ENCODE assay signal across 8 mouse cellular contexts in the genomic region with DNA sequence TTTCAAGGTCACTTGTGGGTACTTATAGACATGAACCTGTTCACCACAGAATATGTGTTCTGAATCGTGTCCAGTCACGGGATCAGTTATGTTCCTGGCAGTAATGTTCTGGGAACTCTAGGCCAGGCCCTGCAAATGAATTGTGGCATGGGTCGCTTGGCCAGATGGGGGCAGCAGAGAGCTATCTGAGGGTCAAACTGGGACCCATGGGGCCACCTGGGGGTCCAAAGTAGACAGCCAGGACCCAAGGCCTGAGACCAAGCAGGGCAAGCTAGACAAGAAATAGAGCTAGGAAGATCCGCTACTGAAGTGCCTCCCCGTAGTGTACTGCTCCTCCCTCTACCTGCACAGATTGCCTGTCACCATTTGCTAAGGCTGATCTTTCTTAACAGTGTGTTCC.
DNase-seq lines count a peak whose midpoint lies in the region; ATAC-seq lines count a peak whose summit lies in the region.

No protein-coding gene starts in this region.

- WGBS in forebrain, embryonic 11.5 days = 30% methylated on average over 5 of the region's 5 CpGs
- WGBS in forebrain, embryonic 16.5 days = 35% methylated on average over 5 of the region's 5 CpGs
- 40% methylated on average over 5 of the region's 5 CpGs for WGBS in neural tube, embryonic 11.5 days

- intact Hi-C loops in heart, postnatal 14 days (cut with DNase I) = loop anchor here (5.0 kb wide), 2 partner anchors 150 to 670 kb away; a partner anchor contains a TSS
- intact Hi-C loops in left cerebral cortex, postnatal 36 days (cut with DNase I) = loop anchor here (5.0 kb wide), 1 partner anchor 670 kb away; a partner anchor contains a TSS

- no peak overlapping the region for H3K4me3 ChIP-seq in forebrain, embryonic 11.5 days (ENCODE audit: low read depth, low read length)
- no peak overlapping the region for H3K4me3 ChIP-seq in forebrain, embryonic 16.5 days (replicated peaks; ENCODE audit: low read length)
- H3K4me3 ChIP-seq in neural tube, embryonic 11.5 days (ENCODE audit: low read depth, low read length) = no peak overlapping the region

- H3K27ac ChIP-seq in forebrain, embryonic 11.5 days (ENCODE audit: low read depth, low read length) = no peak overlapping the region
- H3K27ac ChIP-seq in forebrain, embryonic 16.5 days (ENCODE audit: low read length) = no peak overlapping the region
- H3K27ac ChIP-seq in neural tube, embryonic 11.5 days (ENCODE audit: low read depth, low read length) = no peak overlapping the region

- no peak overlapping the region for H3K9ac ChIP-seq in forebrain, embryonic 11.5 days (ENCODE audit: low read length)
- H3K9ac ChIP-seq in forebrain, embryonic 16.5 days (replicated peaks; ENCODE audit: low read depth, low read length) = no peak overlapping the region
- no peak overlapping the region for H3K9ac ChIP-seq in neural tube, embryonic 11.5 days (ENCODE audit: low read length)

- no peak overlapping the region for H3K4me2 ChIP-seq in forebrain, embryonic 11.5 days (ENCODE audit: low read depth, low read length, severe bottlenecking)
- H3K4me2 ChIP-seq in forebrain, embryonic 16.5 days (ENCODE audit: low read length) = no peak overlapping the region
- H3K4me2 ChIP-seq in neural tube, embryonic 11.5 days (ENCODE audit: low read depth) = no peak overlapping the region

- H3K36me3 ChIP-seq in forebrain, embryonic 11.5 days (ENCODE audit: control insufficient read depth, insufficient read depth, low read length) = no peaks in the 10 kb centered on the region
- H3K36me3 ChIP-seq in forebrain, embryonic 16.5 days (ENCODE audit: control insufficient read depth, insufficient read depth) = no peaks in the 10 kb centered on the region
- H3K36me3 ChIP-seq in neural tube, embryonic 11.5 days (ENCODE audit: control insufficient read depth, insufficient read depth, low read length) = no peaks in the 10 kb centered on the region

- H3K9me3 ChIP-seq in forebrain, embryonic 11.5 days (ENCODE audit: control insufficient read depth, low read length) = no peaks in the 10 kb centered on the region
- H3K9me3 ChIP-seq in forebrain, embryonic 16.5 days (ENCODE audit: control insufficient read depth, low read length) = no peaks in the 10 kb centered on the region
- H3K9me3 ChIP-seq in neural tube, embryonic 11.5 days (ENCODE audit: control insufficient read depth, low read length) = no peaks in the 10 kb centered on the region

- peak; percentile 58 for ATAC-seq in forebrain, embryonic 11.5 days (replicated peaks; ENCODE audit: low FRiP score)
- ATAC-seq in forebrain, embryonic 16.5 days = no peak
- ATAC-seq in neural tube, embryonic 11.5 days (ENCODE audit: insufficient read depth, low FRiP score, low TSS enrichment) = peak; percentile 23; the same call in 1 of the 2 replicates

- no peaks in the 10 kb centered on the region for H3K4me1 ChIP-seq in forebrain, embryonic 11.5 days (replicated peaks; ENCODE audit: control insufficient read depth, insufficient read depth, low read length)
- peaks cover 6% of the 10 kb centered on the region for H3K4me1 ChIP-seq in forebrain, embryonic 16.5 days (replicated peaks; ENCODE audit: control insufficient read depth, insufficient read depth, low read length)
- no peaks in the 10 kb centered on the region for H3K4me1 ChIP-seq in neural tube, embryonic 11.5 days (ENCODE audit: control insufficient read depth, insufficient read depth, low read length)

- DNase-seq in forebrain, embryonic 11.5 days (ENCODE audit: low spot score) = peak; percentile 88
- peak; percentile 66 for DNase-seq in adrenal gland, adult 2 months
- DNase-seq in embryo, embryonic 9.5 days (ENCODE audit: extremely low spot score) = peak; percentile 80
- DNase-seq in heart, postnatal 14 days = peak; percentile 64 to 80
- DNase-seq in left cerebral cortex, postnatal 36 days (ENCODE audit: low spot score in 2 of 2) = peak; percentile 37 to 42
- DNase-seq in neural tube, embryonic 11.5 days (ENCODE audit: low spot score) = peak; percentile 73
- DNase-seq in thymus, postnatal 4 days = peak; percentile 90

- no peaks in the 10 kb centered on the region for H3K27me3 ChIP-seq in forebrain, embryonic 11.5 days (ENCODE audit: control insufficient read depth, insufficient read depth, low read length)
- H3K27me3 ChIP-seq in forebrain, embryonic 16.5 days (replicated peaks; ENCODE audit: control insufficient read depth, insufficient read depth, low read length) = no peaks in the 10 kb centered on the region
- H3K27me3 ChIP-seq in neural tube, embryonic 11.5 days (ENCODE audit: control insufficient read depth, insufficient read depth, low read length) = no peaks in the 10 kb centered on the region

Comparison
In these comparisons a context has a peak if more than half of its experiments do, and no peak if none do; other contexts are left out.
1. DNase-seq: peak in every context shown above with its lines; median percentile 90 in thymus, postnatal 4 days; 88 in forebrain, embryonic 11.5 days; 80 in embryo, embryonic 9.5 days; 73 in neural tube, embryonic 11.5 days; 72 in heart, postnatal 14 days; 66 in adrenal gland, adult 2 months; 40 in left cerebral cortex, postnatal 36 days.